Mouse (Mus musculus) fibroblast of lung, adult 2 months (primary cell): Measurements from ENCODE around the gene Gsdmc4.
A peak's percentile ranks its signal among the peaks of the same experiment; 100 is the strongest.
"Not testable (repeated sequence)": the region's sequence is repeated elsewhere in the genome, so short reads cannot be mapped to it uniquely, and the experiment has no call there.

Source experiments
- DNase-seq: peaks from one replicate; pipeline ENCODE4 v3.0.0-alpha.2; 2011; ENCODE audit warnings: low read depth

The Gsdmc4 gene

GRCm38 (mm10) chr15:63912197-63912596, at the start of gene Gsdmc4:
TSS of gene Gsdmc4 (minus strand) at chr15:63912297.
- DNase-seq: not testable (repeated sequence)

GRCm38 (mm10) chr15:63960542-63960941, 48.4 kb upstream of the Gsdmc4 start:
- no peak for DNase-seq

GRCm38 (mm10) chr15:63957553-63957952, 45.5 kb upstream of the Gsdmc4 start:
- no peak for DNase-seq

DNA sequence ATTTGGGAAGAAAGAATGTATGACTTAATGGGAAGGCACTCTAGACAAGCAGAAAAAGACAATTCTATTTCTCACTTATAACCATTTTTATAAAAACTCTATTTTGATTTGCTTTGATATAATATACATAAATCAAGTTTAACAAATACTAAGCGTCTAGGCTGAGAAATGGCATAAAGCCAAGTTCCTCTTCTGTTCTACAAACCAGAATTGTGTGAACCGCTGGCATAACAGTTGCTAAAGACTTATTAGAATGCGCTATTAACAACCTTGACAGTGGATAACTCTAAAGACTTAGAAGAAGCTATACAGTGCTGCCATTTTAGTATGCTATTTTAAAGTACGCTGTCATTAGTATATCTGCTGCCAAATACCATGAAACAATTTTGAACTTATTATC, 41.2 kb upstream of the Gsdmc4 start:
- DNase-seq: no peak

GRCm38 (mm10) chr15:63941221-63941620, 29.1 kb upstream of the Gsdmc4 start:
- no peak for DNase-seq

- no peak for DNase-seq
Measured at GRCm38 (mm10) chr15:63932656-63933055, 20.6 kb upstream of the Gsdmc4 start.

DNA sequence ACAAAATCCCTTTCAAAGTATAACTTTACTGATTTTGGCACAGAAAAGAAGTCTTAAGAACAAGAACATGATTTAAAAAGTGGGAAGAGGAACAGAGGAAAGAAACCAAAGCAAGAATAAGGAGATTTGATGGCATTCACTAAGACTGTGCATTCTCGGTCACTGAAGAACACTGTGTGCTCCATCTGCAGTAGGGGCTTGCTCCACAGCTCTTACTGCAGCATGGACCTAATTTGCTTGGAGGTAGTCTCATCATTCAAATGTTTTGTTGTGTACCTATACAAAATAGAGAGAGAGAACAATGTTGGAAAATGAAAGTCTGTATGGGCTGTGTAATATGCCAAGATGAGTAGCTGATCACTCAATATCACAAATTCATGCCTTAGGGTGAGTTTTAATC, 19.3 kb upstream of the Gsdmc4 start:
- no peak for DNase-seq

- DNase-seq: no peak
Measured at GRCm38 (mm10) chr15:63930107-63931041, 18.3 kb upstream of the Gsdmc4 start.

GRCm38 (mm10) chr15:63926201-63926600, 14.1 kb upstream of the Gsdmc4 start:
- no peak for DNase-seq

GRCm38 (mm10) chr15:63924484-63924883, 12.4 kb upstream of the Gsdmc4 start:
- no peak for DNase-seq

DNA sequence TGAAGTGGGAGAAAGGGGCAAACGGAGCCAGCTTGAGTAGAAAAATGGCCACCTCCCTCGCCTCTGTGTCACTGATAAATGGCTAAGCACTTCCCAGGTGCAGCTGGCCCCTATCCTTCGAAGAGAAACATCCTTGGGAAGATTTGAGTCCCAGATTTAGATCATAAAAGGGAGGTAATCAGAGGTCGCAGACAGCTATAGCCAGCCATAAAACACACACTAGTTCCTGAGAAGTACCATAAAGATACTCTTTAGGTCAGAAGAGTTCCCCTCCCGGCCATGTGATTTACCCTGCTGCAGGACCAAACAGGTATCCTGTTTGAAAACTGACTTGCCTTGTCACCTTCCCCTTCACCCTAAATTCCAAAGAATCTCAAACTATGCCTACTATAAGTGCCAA, 9.5 kb upstream of the Gsdmc4 start:
- not testable (repeated sequence) for DNase-seq

DNA sequence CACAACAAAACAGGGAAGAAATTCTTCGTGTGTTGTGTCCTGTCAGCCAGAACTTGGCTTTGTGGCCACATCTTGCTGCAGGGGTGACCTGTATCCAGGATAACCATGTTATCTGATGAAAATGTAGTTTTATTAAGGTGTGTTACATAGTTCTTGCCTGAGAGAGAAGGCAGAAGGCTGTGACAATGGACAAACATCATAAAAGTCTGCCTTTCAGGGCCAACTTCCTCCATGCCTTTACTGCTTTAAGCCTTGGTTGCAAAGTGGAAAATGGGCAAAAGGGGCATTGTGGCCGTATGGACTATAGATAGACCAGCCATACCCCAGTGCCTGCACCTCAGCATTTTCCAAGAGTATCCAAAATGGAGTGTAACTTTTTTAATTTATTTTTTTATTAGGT, 7.6 kb upstream of the Gsdmc4 start:
- DNase-seq: not testable (repeated sequence)

- not testable (repeated sequence) for DNase-seq
Measured at GRCm38 (mm10) chr15:63916584-63916983, 4.5 kb upstream of the Gsdmc4 start.

- not testable (repeated sequence) for DNase-seq
Measured at GRCm38 (mm10) chr15:63909896-63910295, 2.2 kb downstream of the Gsdmc4 start.

GRCm38 (mm10) chr15:63895560-63896353, 16.3 kb downstream of the Gsdmc4 start:
- DNase-seq: peak; percentile 48

GRCm38 (mm10) chr15:63888440-63888839, 23.7 kb downstream of the Gsdmc4 start:
- not testable (repeated sequence) for DNase-seq

DNA sequence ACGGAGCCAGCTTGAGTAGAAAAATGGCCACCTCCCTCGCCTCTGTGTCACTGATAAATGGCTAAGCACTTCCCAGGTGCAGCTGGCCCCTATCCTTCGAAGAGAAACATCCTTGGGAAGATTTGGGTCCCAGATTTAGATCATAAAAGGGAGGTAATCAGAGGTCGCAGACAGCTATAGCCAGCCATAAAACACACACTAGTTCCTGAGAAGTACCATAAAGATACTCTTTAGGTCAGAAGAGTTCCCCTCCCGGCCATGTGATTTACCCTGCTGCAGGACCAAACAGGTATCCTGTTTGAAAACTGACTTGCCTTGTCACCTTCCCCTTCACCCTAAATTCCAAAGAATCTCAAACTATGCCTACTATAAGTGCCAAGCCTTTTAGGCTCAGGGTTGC, 24.1 kb downstream of the Gsdmc4 start:
- DNase-seq: not testable (repeated sequence)

- not testable (repeated sequence) for DNase-seq
Measured at GRCm38 (mm10) chr15:63878458-63878857, 33.6 kb downstream of the Gsdmc4 start, which contains the start of gene Gsdmc3. TSS of gene Gsdmc3 (minus strand) at chr15:63878558.

DNA sequence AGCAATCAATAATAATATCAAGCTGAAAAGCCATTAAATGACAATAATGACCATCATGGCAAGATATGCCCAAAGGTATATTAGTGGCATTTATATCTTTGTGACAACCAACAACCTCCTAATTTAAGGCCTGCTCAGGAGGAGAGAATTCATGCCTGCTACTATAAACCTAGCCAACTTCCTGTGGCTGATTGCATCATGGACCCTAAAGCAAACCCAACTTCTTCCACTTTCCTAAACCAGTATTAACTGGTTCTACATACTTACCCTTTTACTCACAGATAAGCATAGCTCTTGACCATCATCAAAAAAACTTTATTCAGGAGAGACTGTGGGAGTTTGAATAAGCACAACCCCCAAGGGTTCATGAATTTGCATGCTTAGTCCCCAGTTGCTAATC, 35.9 kb downstream of the Gsdmc4 start:
- not testable (repeated sequence) for DNase-seq

GRCm38 (mm10) chr15:63861965-63862364, 50.1 kb downstream of the Gsdmc4 start:
- DNase-seq: not testable (repeated sequence)
